Mouse (Mus musculus) MEL (cell line): ENCODE measurements at regions not wholly inside any gene's neighbourhood (a gene's known extent, or its start where the extent isn't known, plus 50 kb on each side); places are given as distances from the start of the nearest gene placed in this dataset.

ENCODE experiments used
- HCFC1 ChIP-seq: IDR thresholded peaks from 2 replicates; pipeline ENCODE4 v1.6.1; 2012; ENCODE audit warnings: low read depth, mild to moderate bottlenecking, inconsistent platforms, low read length, improper control_type of control experiment, moderate library complexity
- MAX ChIP-seq: IDR thresholded peaks from 2 replicates; pipeline ENCODE4 v1.6.1; 2011; ENCODE audit warnings: low read length, improper control_type of control experiment
- POLR2AphosphoS2 ChIP-seq: IDR thresholded peaks from 2 replicates; pipeline ENCODE4 v1.6.1; 2011; ENCODE audit warnings: low read length, improper control_type of control experiment
- ZMIZ1 ChIP-seq: IDR thresholded peaks from 2 replicates; pipeline ENCODE4 v1.6.1; 2012; ENCODE audit warnings: low read depth, mild to moderate bottlenecking, inconsistent platforms, low read length, improper control_type of control experiment, moderate library complexity

GRCm38 (mm10) chr8:30669451-30669850 is 2759.1 kb upstream of the 5930422O12Rik start:
- TF ChIP-seq ZMIZ1 (no peak), POLR2AphosphoS2 (no peak), HCFC1 (no peak), MAX (no peak)
